Mouse (Mus musculus) lung, adult 2 months (tissue): Measurements from ENCODE around the gene Rmi2. TPM values are rescaled to one million over a fixed set of nuclear protein-coding genes. Genes with fewer than 3 reads are reported as not detected.

Experiments used
- DNase-seq: peaks from one replicate; pipeline ENCODE4 v3.0.0; 2022
- H3K4me1 ChIP-seq: fragments of 200-500 bp; 2 replicates; pipeline ENCODE4 v1.6.1; 2011; ENCODE audit warnings: low read length; ENCODE audit not compliant: control insufficient read depth, insufficient read depth
- H3K4me3 ChIP-seq: fragments of 200-500 bp; replicated peaks from 2 replicates; pipeline ENCODE3; 2011; ENCODE audit warnings: low read depth, mild to moderate bottlenecking, control low read depth, low read length; ENCODE audit errors: extremely low read depth
- CTCF ChIP-seq: fragments of 200-500 bp; IDR thresholded peaks from 2 replicates; pipeline ENCODE4 v1.5.1; 2011; ENCODE audit warnings: mild to moderate bottlenecking, low read length, control low read depth; ENCODE audit not compliant: insufficient read depth
- POLR2A ChIP-seq: fragments of 200-500 bp; IDR thresholded peaks from 2 replicates; pipeline ENCODE4 v1.6.1; 2011; ENCODE audit warnings: low read depth, mild to moderate bottlenecking, control low read depth, low read length, borderline replicate concordance; ENCODE audit errors: extremely low read depth
- WGBS: fragments of 180-500 bp; shearing (Covaris S2); methylation state at CpG from one replicate; pipeline ENCODE4 v1.1.7; 2018; 5-methylcytosine and 5-hydroxymethylcytosine counted together
- polyA plus RNA-seq: library from polyadenylated mRNA; depleted of rRNA; stranded (reverse); fragments of >200 nt; gene quantifications from 2 replicates; pipeline ENCODE4 v1.2.3, GENCODE M21; 2012; rRNA removed

Rmi2 gene
- polyA plus RNA-seq, 1 experiment, result 0.38 TPM

- no peak for TF ChIP-seq POLR2A
- TF ChIP-seq CTCF, result no peak
- no peak for DNase-seq
- H3K4me3 ChIP-seq, result no peak overlapping the region
- WGBS, result 75% methylated on average over 11 of the region's 11 CpGs
- H3K4me1 ChIP-seq, result no peaks in the 10 kb centered on the region
Measured at GRCm38 (mm10) chr16:10937497-10937896, 102.6 kb downstream of the Rmi2 start.

- Histone ChIP-seq H3K4me1 (no peaks in the 10 kb centered on the region), H3K4me3 (no peak overlapping the region)
- TF ChIP-seq CTCF (no peak), POLR2A (no peak)
- DNase-seq, result no peak
- WGBS, result 76% methylated on average over 4 of the region's 4 CpGs
Measured at GRCm38 (mm10) chr16:10939932-10940331, 105.1 kb downstream of the Rmi2 start.

GRCm38 (mm10) chr16:10940661-10941060, 105.8 kb downstream of the Rmi2 start:
- 77% methylated on average over 2 of the region's 2 CpGs for WGBS
- no peak for DNase-seq
- Histone ChIP-seq H3K4me1 (no peaks in the 10 kb centered on the region), H3K4me3 (no peak overlapping the region)
- TF ChIP-seq POLR2A (no peak), CTCF (no peak)

Other genes starting within 250 kb of the Rmi2 start
- gene Socs1, start 49.5 kb upstream of the Rmi2 start, polyA plus RNA-seq, result 8.8 and 11.6 TPM in 2 replicates
- 0.82 and 2.7 TPM in 2 replicates for gene Tnp2, start 46.4 kb upstream of the Rmi2 start, polyA plus RNA-seq
- gene Prm3, start 44.1 kb upstream of the Rmi2 start, polyA plus RNA-seq, result not detected in 2 replicates
- 0.83 and 1.8 TPM in 2 replicates for gene Prm2, start 38.9 kb upstream of the Rmi2 start, polyA plus RNA-seq
- 0.36 and 1.8 TPM in 2 replicates for gene Prm1, start 29.2 kb upstream of the Rmi2 start, polyA plus RNA-seq
- gene Gm11172, start 22.1 kb upstream of the Rmi2 start, polyA plus RNA-seq, result not detected in 2 replicates
- gene Snn, start 225.9 kb downstream of the Rmi2 start, polyA plus RNA-seq, result 41.8 and 50.6 TPM in 2 replicates
- gene Litaf, start 231.1 kb downstream of the Rmi2 start, polyA plus RNA-seq, result 207 and 215 TPM in 2 replicates